Mouse (Mus musculus) induced T-regulatory cell, adult 2 months (primary cell): ENCODE data around the gene Gm572.

ENCODE experiments used
- DNase-seq: peaks from one replicate; pipeline ENCODE4 v3.0.0-alpha.2; 2012; ENCODE audit warnings: low read depth

The Gm572 gene

GRCm38 (mm10) chr4:148715396-148715795, 72.3 kb downstream of the Gm572 start:
- DNase-seq, result no peak
